Mouse (Mus musculus): ENCODE measurements around the gene Rbm20. TPM values are rescaled to one million over a fixed set of nuclear protein-coding genes. Genes with fewer than 3 reads are reported as not detected.

The Rbm20 gene
- polyA plus RNA-seq, 1 experiment from 2014 or later, result 4.7 TPM

DNA sequence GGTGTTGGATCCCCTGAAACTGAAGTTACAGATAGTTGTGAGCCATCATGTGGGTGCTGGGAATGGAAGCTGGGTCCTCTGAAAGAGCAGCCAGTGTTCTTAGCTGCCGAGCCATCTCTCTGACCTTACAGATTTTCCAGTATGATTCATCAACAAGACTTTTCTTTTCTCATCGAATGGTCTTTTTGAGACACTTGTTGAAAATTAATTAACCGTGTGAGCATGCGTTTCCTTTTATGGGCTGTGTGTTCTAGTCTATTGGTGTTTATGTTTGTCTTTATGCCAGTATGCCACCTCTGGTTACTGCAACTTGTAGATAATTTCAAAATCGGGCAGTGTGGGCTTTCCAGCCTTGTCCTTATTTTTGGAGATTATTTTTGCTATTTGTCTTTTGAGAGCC, 45.1 kb downstream of the Rbm20 start:
- no peaks in the 10 kb centered on the region for H3K9me3 ChIP-seq (replicated peaks; ENCODE audit: control insufficient read depth, low read length)
- H3K27me3 ChIP-seq (replicated peaks; ENCODE audit: control insufficient read depth, insufficient read depth, low read length), result no peaks in the 10 kb centered on the region
- no peak overlapping the region for H3K27ac ChIP-seq (ENCODE audit: low read depth, low read length)
- H3K4me2 ChIP-seq (ENCODE audit: low read length), result no peak overlapping the region
- no peak for DNase-seq (ENCODE audit: low spot score)
- no peak for ATAC-seq
- no peaks in the 10 kb centered on the region for H3K36me3 ChIP-seq (ENCODE audit: control insufficient read depth, insufficient read depth, low read length)
- no peaks in the 10 kb centered on the region for H3K4me1 ChIP-seq (ENCODE audit: control insufficient read depth, insufficient read depth, low read length)
- H3K4me3 ChIP-seq (ENCODE audit: low read depth, low read length), result no peak overlapping the region
- no peak overlapping the region for H3K9ac ChIP-seq (ENCODE audit: low read length)
- WGBS, result 70% methylated on average over 5 of the region's 5 CpGs

DNA sequence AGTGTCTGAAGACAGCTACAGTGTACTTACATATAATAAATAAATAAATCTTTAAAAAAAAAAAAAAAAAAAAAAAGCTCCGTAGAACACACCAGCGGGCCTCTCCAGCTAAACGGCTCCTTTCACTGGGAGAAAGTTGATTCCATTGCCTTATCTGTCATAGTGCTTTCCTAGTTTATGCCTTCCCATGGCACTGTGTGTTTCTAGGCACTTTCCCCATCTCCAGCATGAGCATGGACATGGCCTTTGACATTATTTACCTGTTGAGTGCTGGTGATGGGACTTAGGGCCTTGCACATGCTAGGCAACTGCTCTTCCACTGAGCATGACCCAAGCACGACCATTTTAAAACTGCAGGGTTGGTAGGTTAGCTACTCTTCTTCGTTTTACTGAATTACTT, 46.9 kb downstream of the Rbm20 start:
- H3K9ac ChIP-seq (ENCODE audit: low read length), result no peak overlapping the region
- DNase-seq (ENCODE audit: low spot score), result no peak
- no peak overlapping the region for H3K4me2 ChIP-seq (ENCODE audit: low read length)
- no peak overlapping the region for H3K27ac ChIP-seq (ENCODE audit: low read depth, low read length)
- no peaks in the 10 kb centered on the region for H3K36me3 ChIP-seq (ENCODE audit: control insufficient read depth, insufficient read depth, low read length)
- no peaks in the 10 kb centered on the region for H3K4me1 ChIP-seq (ENCODE audit: control insufficient read depth, insufficient read depth, low read length)
- H3K27me3 ChIP-seq (replicated peaks; ENCODE audit: control insufficient read depth, insufficient read depth, low read length), result no peaks in the 10 kb centered on the region
- ATAC-seq, result no peak
- H3K9me3 ChIP-seq (replicated peaks; ENCODE audit: control insufficient read depth, low read length), result no peaks in the 10 kb centered on the region
- WGBS, result 93% methylated on average over 5 of the region's 5 CpGs
- no peak overlapping the region for H3K4me3 ChIP-seq (ENCODE audit: low read depth, low read length)

DNA sequence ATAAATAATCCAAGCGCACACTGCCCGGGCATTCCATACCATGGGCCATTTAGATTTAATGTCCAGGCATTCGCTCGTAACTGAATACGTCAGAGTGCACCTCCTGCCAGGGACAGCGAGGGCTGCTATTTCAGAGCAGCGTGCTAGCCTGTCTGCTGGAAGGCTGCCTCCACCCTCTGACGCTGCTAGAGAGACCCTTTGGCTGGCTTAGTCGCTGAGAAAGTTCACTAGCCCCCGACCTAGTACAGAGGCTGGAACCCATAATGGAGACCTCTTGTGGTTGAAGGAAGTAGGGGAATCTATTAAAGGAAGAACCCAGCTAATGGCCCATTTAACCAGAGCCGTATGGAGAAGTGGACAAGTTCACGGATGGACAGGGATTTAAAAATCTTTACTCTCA, 49.2 kb downstream of the Rbm20 start:
- Histone ChIP-seq H3K9ac (ENCODE audit: low read length) (no peak overlapping the region), H3K27ac (ENCODE audit: low read depth, low read length) (no peak overlapping the region), H3K36me3 (ENCODE audit: control insufficient read depth, insufficient read depth, low read length) (no peaks in the 10 kb centered on the region), H3K9me3 (replicated peaks; ENCODE audit: control insufficient read depth, low read length) (no peaks in the 10 kb centered on the region), H3K4me1 (ENCODE audit: control insufficient read depth, insufficient read depth, low read length) (no peaks in the 10 kb centered on the region), H3K4me3 (ENCODE audit: low read depth, low read length) (no peak overlapping the region), H3K27me3 (replicated peaks; ENCODE audit: control insufficient read depth, insufficient read depth, low read length) (no peaks in the 10 kb centered on the region), H3K4me2 (ENCODE audit: low read length) (no peak overlapping the region)
- DNase-seq (ENCODE audit: low spot score) (peak; percentile 27), ATAC-seq (no peak)
- WGBS, result 45% methylated on average over 12 of the region's 12 CpGs

DNA sequence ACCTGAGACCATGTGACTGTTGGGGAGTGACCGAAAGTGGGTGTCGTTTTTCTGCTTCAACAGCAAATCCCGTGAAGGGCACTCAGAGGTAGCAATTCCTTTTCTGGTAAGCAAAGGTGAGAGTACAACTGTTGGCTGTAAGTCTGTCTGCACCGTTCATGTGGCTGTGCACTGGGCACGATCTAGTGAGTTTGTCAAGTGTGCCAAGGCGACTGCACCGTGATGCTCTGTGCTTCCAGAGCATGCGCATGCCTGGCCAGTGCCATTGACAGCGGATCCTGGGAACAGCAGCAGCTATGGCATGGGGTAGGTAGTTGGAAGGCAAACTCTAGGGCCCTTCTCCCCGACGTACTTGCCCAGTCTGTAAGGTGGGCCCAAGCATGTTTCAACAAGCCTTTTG, 49.6 kb downstream of the Rbm20 start:
- H3K4me1 ChIP-seq (ENCODE audit: control insufficient read depth, insufficient read depth, low read length), result no peaks in the 10 kb centered on the region
- H3K27ac ChIP-seq (ENCODE audit: low read depth, low read length), result no peak overlapping the region
- no peak overlapping the region for H3K4me3 ChIP-seq (ENCODE audit: low read depth, low read length)
- WGBS, result 72% methylated on average over 11 of the region's 11 CpGs
- no peak overlapping the region for H3K4me2 ChIP-seq (ENCODE audit: low read length)
- no peaks in the 10 kb centered on the region for H3K27me3 ChIP-seq (replicated peaks; ENCODE audit: control insufficient read depth, insufficient read depth, low read length)
- no peak overlapping the region for H3K9ac ChIP-seq (ENCODE audit: low read length)
- no peaks in the 10 kb centered on the region for H3K9me3 ChIP-seq (replicated peaks; ENCODE audit: control insufficient read depth, low read length)
- DNase-seq (ENCODE audit: low spot score) (no peak), ATAC-seq (no peak)
- H3K36me3 ChIP-seq (ENCODE audit: control insufficient read depth, insufficient read depth, low read length), result no peaks in the 10 kb centered on the region

DNA sequence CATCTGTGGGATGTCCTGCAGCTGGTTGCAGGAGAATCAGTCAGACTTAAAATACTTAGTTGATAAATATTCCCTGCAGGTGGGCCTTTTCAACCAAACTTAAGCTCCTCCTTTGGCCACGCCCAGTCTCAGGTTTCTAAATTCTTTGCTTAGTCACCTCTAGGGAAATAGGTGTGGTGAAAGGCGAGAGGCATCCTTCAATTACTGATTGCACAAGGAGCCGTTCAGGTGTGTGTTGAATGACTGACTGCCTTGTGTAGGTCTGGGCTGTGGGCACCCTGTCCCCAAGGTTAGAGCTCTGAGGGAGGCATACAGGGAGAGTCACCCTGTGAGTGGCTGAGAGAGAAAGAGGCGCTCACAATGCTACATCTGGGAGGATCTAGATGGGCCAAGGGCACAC, 50.2 kb downstream of the Rbm20 start:
- 51% methylated on average over 4 of the region's 4 CpGs for WGBS
- Histone ChIP-seq H3K4me2 (ENCODE audit: low read length) (no peak overlapping the region), H3K4me3 (ENCODE audit: low read depth, low read length) (no peak overlapping the region), H3K36me3 (ENCODE audit: control insufficient read depth, insufficient read depth, low read length) (no peaks in the 10 kb centered on the region), H3K27ac (ENCODE audit: low read depth, low read length) (no peak overlapping the region), H3K9me3 (replicated peaks; ENCODE audit: control insufficient read depth, low read length) (no peaks in the 10 kb centered on the region), H3K27me3 (replicated peaks; ENCODE audit: control insufficient read depth, insufficient read depth, low read length) (no peaks in the 10 kb centered on the region), H3K9ac (ENCODE audit: low read length) (no peak overlapping the region), H3K4me1 (ENCODE audit: control insufficient read depth, insufficient read depth, low read length) (no peaks in the 10 kb centered on the region)
- no peak for ATAC-seq
- DNase-seq (ENCODE audit: low spot score), result no peak

DNA sequence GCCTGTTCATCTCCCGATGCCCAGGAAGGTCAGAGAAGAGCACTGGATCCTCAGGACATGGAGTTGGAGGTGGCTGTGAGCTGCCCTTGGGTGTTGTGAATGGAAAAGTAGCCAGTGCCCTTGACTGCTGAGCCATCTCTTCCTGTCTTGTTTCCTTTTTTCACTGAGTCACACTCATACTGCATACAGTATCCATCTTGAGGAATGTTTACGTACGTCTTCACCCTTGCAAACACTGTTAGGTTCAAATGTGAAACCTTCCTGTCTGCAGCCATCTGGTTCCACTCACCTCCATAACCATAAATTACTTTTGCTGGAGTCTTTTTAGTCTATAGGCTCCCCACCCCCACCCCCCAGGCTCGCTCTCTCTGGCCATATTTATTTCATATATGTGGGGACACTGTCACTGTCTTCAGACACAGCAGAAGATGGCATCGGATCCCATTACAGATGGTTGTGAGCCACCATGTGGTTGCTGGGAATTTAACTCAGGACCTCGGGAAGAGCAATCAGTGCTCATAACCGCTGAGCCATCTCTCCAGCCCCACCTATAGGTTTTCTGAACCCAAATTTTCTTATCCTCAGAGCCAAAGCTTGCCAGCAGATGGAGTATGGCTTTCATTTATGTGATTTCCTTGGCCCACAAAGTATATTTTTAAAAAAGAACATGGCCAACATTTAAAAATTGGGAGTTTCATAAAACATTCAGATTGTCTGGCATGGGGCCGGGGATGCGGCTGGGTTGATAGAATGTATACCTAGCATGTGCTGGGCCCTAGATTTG, 51.0 kb downstream of the Rbm20 start:
- Histone ChIP-seq H3K36me3 (ENCODE audit: control insufficient read depth, insufficient read depth, low read length) (no peaks in the 10 kb centered on the region), H3K4me3 (ENCODE audit: low read depth, low read length) (no peak overlapping the region), H3K9me3 (replicated peaks; ENCODE audit: control insufficient read depth, low read length) (no peaks in the 10 kb centered on the region), H3K27me3 (replicated peaks; ENCODE audit: control insufficient read depth, insufficient read depth, low read length) (no peaks in the 10 kb centered on the region), H3K4me1 (ENCODE audit: control insufficient read depth, insufficient read depth, low read length) (no peaks in the 10 kb centered on the region), H3K9ac (ENCODE audit: low read length) (no peak overlapping the region), H3K27ac (ENCODE audit: low read depth, low read length) (no peak overlapping the region), H3K4me2 (ENCODE audit: low read length) (no peak overlapping the region)
- DNase-seq (ENCODE audit: low spot score) (no peak), ATAC-seq (no peak)
- WGBS, result 85% methylated on average over 9 of the region's 9 CpGs

DNA sequence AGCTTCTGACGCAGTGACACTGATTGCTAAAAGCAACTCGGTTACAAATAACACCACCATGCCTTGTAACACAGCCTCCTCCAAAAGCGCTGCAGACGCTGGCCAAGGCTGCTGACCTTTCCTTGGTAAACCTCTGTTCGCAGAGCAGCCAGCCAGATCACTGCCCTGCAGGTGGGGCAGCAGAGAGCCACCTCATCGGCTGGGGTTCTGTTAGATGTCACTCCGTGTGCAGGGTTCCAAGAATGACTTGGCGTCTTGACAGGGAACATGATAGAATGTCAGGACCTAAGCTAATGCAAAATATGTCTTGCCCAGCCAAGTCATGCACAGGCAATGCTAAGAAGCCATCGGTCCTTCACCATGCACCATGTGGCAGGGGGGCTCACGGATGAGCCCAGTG, 52.8 kb downstream of the Rbm20 start:
- no peak for DNase-seq (ENCODE audit: low spot score)
- H3K27me3 ChIP-seq (replicated peaks; ENCODE audit: control insufficient read depth, insufficient read depth, low read length), result no peaks in the 10 kb centered on the region
- 78% methylated on average over 10 of the region's 10 CpGs for WGBS
- no peak overlapping the region for H3K9ac ChIP-seq (ENCODE audit: low read length)
- H3K36me3 ChIP-seq (ENCODE audit: control insufficient read depth, insufficient read depth, low read length), result no peaks in the 10 kb centered on the region
- no peak overlapping the region for H3K4me3 ChIP-seq (ENCODE audit: low read depth, low read length)
- H3K4me1 ChIP-seq (ENCODE audit: control insufficient read depth, insufficient read depth, low read length), result no peaks in the 10 kb centered on the region
- H3K4me2 ChIP-seq (ENCODE audit: low read length), result no peak overlapping the region
- no peak overlapping the region for H3K27ac ChIP-seq (ENCODE audit: low read depth, low read length)
- H3K9me3 ChIP-seq (replicated peaks; ENCODE audit: control insufficient read depth, low read length), result no peaks in the 10 kb centered on the region
- ATAC-seq, result no peak

DNA sequence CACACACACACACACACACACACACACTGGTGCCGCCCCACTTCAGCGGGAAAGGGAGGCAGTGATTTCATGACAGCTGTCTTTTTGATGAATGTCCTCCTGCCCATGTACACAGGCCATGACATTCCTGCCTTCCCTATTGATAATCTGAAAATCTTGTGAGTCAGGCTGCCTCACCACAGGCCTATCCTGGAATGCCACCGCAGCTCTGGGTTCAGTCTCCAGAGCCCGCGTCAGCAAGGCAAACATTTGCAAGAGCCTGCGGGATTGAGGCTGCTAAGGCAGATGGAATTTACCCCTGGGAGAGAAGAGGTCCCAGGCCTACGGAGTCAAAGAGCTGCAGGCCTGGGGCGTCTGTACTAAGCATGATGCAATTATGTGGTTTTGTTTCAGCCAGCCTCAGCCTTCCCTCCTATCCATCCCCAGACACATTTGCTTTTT, 54.7 kb downstream of the Rbm20 start:
- Histone ChIP-seq H3K4me3 (ENCODE audit: low read depth, low read length) (no peak overlapping the region), H3K9me3 (replicated peaks; ENCODE audit: control insufficient read depth, low read length) (no peaks in the 10 kb centered on the region), H3K27me3 (replicated peaks; ENCODE audit: control insufficient read depth, insufficient read depth, low read length) (no peaks in the 10 kb centered on the region), H3K36me3 (ENCODE audit: control insufficient read depth, insufficient read depth, low read length) (no peaks in the 10 kb centered on the region), H3K4me1 (ENCODE audit: control insufficient read depth, insufficient read depth, low read length) (no peaks in the 10 kb centered on the region), H3K27ac (ENCODE audit: low read depth, low read length) (no peak overlapping the region), H3K9ac (ENCODE audit: low read length) (no peak overlapping the region), H3K4me2 (ENCODE audit: low read length) (no peak overlapping the region)
- ATAC-seq, result no peak
- WGBS, result 76% methylated on average over 8 of the region's 8 CpGs
- no peak for DNase-seq (ENCODE audit: low spot score)

DNA sequence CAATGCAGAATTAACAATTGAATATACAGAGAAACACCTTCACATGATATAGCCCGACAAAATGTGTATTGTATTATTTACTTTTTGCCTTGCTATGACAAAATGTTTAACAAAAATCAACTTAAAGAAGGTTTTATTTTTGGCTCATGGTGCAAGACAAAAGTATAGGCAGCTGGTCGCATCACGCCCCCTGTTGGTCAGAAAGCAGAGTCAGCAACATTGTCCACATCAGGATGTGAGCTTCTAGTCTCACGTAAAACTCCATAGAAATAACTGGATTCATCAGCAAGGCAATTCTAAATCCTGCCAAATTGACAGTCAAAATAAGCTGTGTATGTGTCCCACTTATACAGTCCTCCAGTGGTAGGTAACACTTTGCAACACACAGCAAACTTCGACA, 57.7 kb downstream of the Rbm20 start:
- Histone ChIP-seq H3K4me3 (ENCODE audit: low read depth, low read length) (no peak overlapping the region), H3K27ac (ENCODE audit: low read depth, low read length) (no peak overlapping the region), H3K9ac (ENCODE audit: low read length) (no peak overlapping the region), H3K4me1 (ENCODE audit: control insufficient read depth, insufficient read depth, low read length) (no peaks in the 10 kb centered on the region), H3K36me3 (ENCODE audit: control insufficient read depth, insufficient read depth, low read length) (no peaks in the 10 kb centered on the region), H3K9me3 (replicated peaks; ENCODE audit: control insufficient read depth, low read length) (no peaks in the 10 kb centered on the region), H3K27me3 (replicated peaks; ENCODE audit: control insufficient read depth, insufficient read depth, low read length) (no peaks in the 10 kb centered on the region), H3K4me2 (ENCODE audit: low read length) (no peak overlapping the region)
- WGBS, result 53% methylated on average over 5 of the region's 5 CpGs
- ATAC-seq, result no peak
- DNase-seq (ENCODE audit: low spot score), result no peak

Measured in forebrain, embryonic 14.5 days (tissue).